Mouse (Mus musculus): Measurements from ENCODE around the gene Dennd6a. TPM values are rescaled to one million over a fixed set of nuclear protein-coding genes. Genes with fewer than 3 reads are reported as not detected.

The Dennd6a gene
- polyA plus RNA-seq, 1 experiment from 2014 or later = 18.3 TPM

- Histone ChIP-seq H3K9me3 (no peaks in the 10 kb centered on the region), H3K4me2 (peak overlapping the region; percentile 64), H3K27me3 (no peaks in the 10 kb centered on the region), H3K4me3 (peak overlapping the region; percentile 91), H3K27ac (replicated peaks) (peak overlapping the region; percentile 95), H3K4me1 (replicated peaks) (peaks cover 28% of the 10 kb centered on the region), H3K9ac (peak overlapping the region; percentile 41), H3K36me3 (peaks cover 5% of the 10 kb centered on the region)
- 25% methylated on average over 17 of the region's 17 CpGs for WGBS
- ATAC-seq (ENCODE audit: low FRiP score, low read depth) = peak; percentile 57; the same call in 1 of the 2 replicates
Observed at GRCm38 (mm10) chr14:26637025-26637850, 63.6 kb downstream of the Dennd6a start.

- H3K36me3 ChIP-seq = no peaks in the 10 kb centered on the region; the same call in 1 of the 2 replicates
- peak within 1 kb of the TSS; percentile 95 for H3K27ac ChIP-seq (replicated peaks)
- H3K9me3 ChIP-seq = no peaks in the 10 kb centered on the region
- peaks cover 28% of the 10 kb centered on the region for H3K4me1 ChIP-seq (replicated peaks)
- peak within 1 kb of the TSS; percentile 71 for H3K4me2 ChIP-seq
- peak; percentile 99 for ATAC-seq (ENCODE audit: low FRiP score, low read depth)
- H3K9ac ChIP-seq = peak within 1 kb of the TSS; percentile 93
- under 1% methylated on average over 83 of the region's 83 CpGs for WGBS
- H3K27me3 ChIP-seq = no peaks in the 10 kb centered on the region
- peak within 1 kb of the TSS; percentile 91 for H3K4me3 ChIP-seq
Observed at GRCm38 (mm10) chr14:26637851-26638707, 64.4 kb downstream of the Dennd6a start, which contains the start of gene Arf4. Gene Arf4 (plus strand): TSS chr14:26638074.

- under 1% methylated on average over 16 of the region's 16 CpGs for WGBS
- Histone ChIP-seq H3K9ac (peak overlapping the region; percentile 93), H3K27ac (replicated peaks) (peak overlapping the region; percentile 95), H3K4me3 (peak overlapping the region; percentile 91), H3K27me3 (no peaks in the 10 kb centered on the region), H3K4me2 (peak overlapping the region; percentile 71), H3K4me1 (replicated peaks) (peaks cover 28% of the 10 kb centered on the region), H3K36me3 (no peaks in the 10 kb centered on the region; the same call in 1 of the 2 replicates), H3K9me3 (no peaks in the 10 kb centered on the region)
- peak; percentile 4; the same call in 1 of the 2 replicates for ATAC-seq (ENCODE audit: low FRiP score, low read depth)
Observed at GRCm38 (mm10) chr14:26638708-26639084, 65.0 kb downstream of the Dennd6a start.

- Histone ChIP-seq H3K27me3 (no peaks in the 10 kb centered on the region), H3K27ac (replicated peaks) (0 out of 2 replicates have a peak overlapping the region, but pooled peaks have one; percentile 27), H3K4me1 (replicated peaks) (peaks cover 30% of the 10 kb centered on the region), H3K4me2 (peak overlapping the region; percentile 71), H3K36me3 (no peaks in the 10 kb centered on the region), H3K4me3 (peak overlapping the region; percentile 91), H3K9me3 (no peaks in the 10 kb centered on the region), H3K9ac (peak overlapping the region; percentile 93)
- WGBS = 3% methylated on average over 11 of the region's 11 CpGs
- ATAC-seq (ENCODE audit: low FRiP score, low read depth) = no peak
Observed at GRCm38 (mm10) chr14:26639251-26639650, 65.6 kb downstream of the Dennd6a start.

GRCm38 (mm10) chr14:26639961-26640360 is 66.3 kb downstream of the Dennd6a start:
- Histone ChIP-seq H3K36me3 (no peaks in the 10 kb centered on the region), H3K27me3 (no peaks in the 10 kb centered on the region), H3K27ac (replicated peaks) (no peak overlapping the region), H3K4me1 (replicated peaks) (peaks cover 32% of the 10 kb centered on the region), H3K4me3 (peak overlapping the region; percentile 91), H3K9ac (peak overlapping the region; percentile 93), H3K9me3 (no peaks in the 10 kb centered on the region), H3K4me2 (peak overlapping the region; percentile 71)
- ATAC-seq (ENCODE audit: low FRiP score, low read depth) = no peak
- 45% methylated on average over 2 of the region's 2 CpGs for whole genome bisulfite sequencing

GRCm38 (mm10) chr14:26643006-26643624 is 69.5 kb downstream of the Dennd6a start:
- no peak for ATAC-seq (ENCODE audit: low FRiP score, low read depth)
- Histone ChIP-seq H3K9ac (no peak overlapping the region), H3K4me2 (no peak overlapping the region), H3K36me3 (peaks cover 3% of the 10 kb centered on the region; the same call in 1 of the 2 replicates), H3K9me3 (no peaks in the 10 kb centered on the region), H3K27me3 (no peaks in the 10 kb centered on the region), H3K4me3 (no peak overlapping the region), H3K27ac (replicated peaks) (no peak overlapping the region), H3K4me1 (replicated peaks) (peaks cover 33% of the 10 kb centered on the region)
- WGBS = 73% methylated on average over 3 of the region's 3 CpGs

- Histone ChIP-seq H3K9me3 (no peaks in the 10 kb centered on the region), H3K27me3 (no peaks in the 10 kb centered on the region), H3K4me1 (replicated peaks) (peaks cover 17% of the 10 kb centered on the region), H3K4me2 (peak overlapping the region; percentile 33), H3K9ac (no peak overlapping the region), H3K4me3 (no peak overlapping the region), H3K27ac (replicated peaks) (0 out of 2 replicates have a peak overlapping the region, but pooled peaks have one; percentile 22), H3K36me3 (peaks cover 11% of the 10 kb centered on the region)
- WGBS = 40% methylated on average over 5 of the region's 5 CpGs
- ATAC-seq (ENCODE audit: low FRiP score, low read depth) = peak; percentile 54; the same call in 1 of the 2 replicates
Observed at GRCm38 (mm10) chr14:26645989-26646650, 72.5 kb downstream of the Dennd6a start.

GRCm38 (mm10) chr14:26647811-26648210 is 74.2 kb downstream of the Dennd6a start:
- Histone ChIP-seq H3K27me3 (no peaks in the 10 kb centered on the region), H3K4me2 (no peak overlapping the region), H3K4me1 (replicated peaks) (peaks cover 13% of the 10 kb centered on the region), H3K36me3 (peaks cover 18% of the 10 kb centered on the region), H3K9me3 (no peaks in the 10 kb centered on the region), H3K9ac (no peak overlapping the region), H3K4me3 (no peak overlapping the region), H3K27ac (replicated peaks) (no peak overlapping the region)
- ATAC-seq (ENCODE audit: low FRiP score, low read depth) = no peak
- WGBS = 85% methylated on average over 2 of the region's 2 CpGs

GRCm38 (mm10) chr14:26651901-26652300 is 78.2 kb downstream of the Dennd6a start:
- peaks cover 48% of the 10 kb centered on the region for H3K36me3 ChIP-seq
- no peaks in the 10 kb centered on the region for H3K27me3 ChIP-seq
- no peak overlapping the region for H3K9ac ChIP-seq
- no peak for ATAC-seq (ENCODE audit: low FRiP score, low read depth)
- no peaks in the 10 kb centered on the region for H3K4me1 ChIP-seq (replicated peaks)
- H3K27ac ChIP-seq (replicated peaks) = no peak overlapping the region
- no peak overlapping the region for H3K4me2 ChIP-seq
- no peak overlapping the region for H3K4me3 ChIP-seq
- H3K9me3 ChIP-seq = no peaks in the 10 kb centered on the region

- Histone ChIP-seq H3K4me2 (no peak overlapping the region), H3K27me3 (no peaks in the 10 kb centered on the region), H3K27ac (replicated peaks) (no peak overlapping the region), H3K36me3 (peaks cover 50% of the 10 kb centered on the region), H3K4me3 (no peak overlapping the region), H3K9me3 (no peaks in the 10 kb centered on the region), H3K9ac (no peak overlapping the region), H3K4me1 (replicated peaks) (no peaks in the 10 kb centered on the region)
- ATAC-seq (ENCODE audit: low FRiP score, low read depth) = no peak
Observed at GRCm38 (mm10) chr14:26658178-26658577, 84.5 kb downstream of the Dennd6a start.

GRCm38 (mm10) chr14:26660233-26660632 is 86.6 kb downstream of the Dennd6a start:
- no peak for ATAC-seq (ENCODE audit: low FRiP score, low read depth)
- peaks cover 51% of the 10 kb centered on the region for H3K36me3 ChIP-seq

More at GRCm38 (mm10) chr14:26660233-26660632, 86.6 kb downstream of the Dennd6a start:
- no peaks in the 10 kb centered on the region for H3K4me1 ChIP-seq (replicated peaks)
- H3K4me2 ChIP-seq = no peak overlapping the region
- H3K9me3 ChIP-seq = no peaks in the 10 kb centered on the region
- no peak overlapping the region for H3K4me3 ChIP-seq
- no peak overlapping the region for H3K9ac ChIP-seq
- 91% methylated on average over 1 of the region's 1 CpGs for WGBS
- no peaks in the 10 kb centered on the region for H3K27me3 ChIP-seq
- H3K27ac ChIP-seq (replicated peaks) = no peak overlapping the region

Measured in hindbrain, embryonic 15.5 days (tissue).